Mouse (Mus musculus): ENCODE data around the gene Nucb2.
A peak's percentile ranks its signal among the peaks of the same experiment; 100 is the strongest.

Nucb2 gene

DNA sequence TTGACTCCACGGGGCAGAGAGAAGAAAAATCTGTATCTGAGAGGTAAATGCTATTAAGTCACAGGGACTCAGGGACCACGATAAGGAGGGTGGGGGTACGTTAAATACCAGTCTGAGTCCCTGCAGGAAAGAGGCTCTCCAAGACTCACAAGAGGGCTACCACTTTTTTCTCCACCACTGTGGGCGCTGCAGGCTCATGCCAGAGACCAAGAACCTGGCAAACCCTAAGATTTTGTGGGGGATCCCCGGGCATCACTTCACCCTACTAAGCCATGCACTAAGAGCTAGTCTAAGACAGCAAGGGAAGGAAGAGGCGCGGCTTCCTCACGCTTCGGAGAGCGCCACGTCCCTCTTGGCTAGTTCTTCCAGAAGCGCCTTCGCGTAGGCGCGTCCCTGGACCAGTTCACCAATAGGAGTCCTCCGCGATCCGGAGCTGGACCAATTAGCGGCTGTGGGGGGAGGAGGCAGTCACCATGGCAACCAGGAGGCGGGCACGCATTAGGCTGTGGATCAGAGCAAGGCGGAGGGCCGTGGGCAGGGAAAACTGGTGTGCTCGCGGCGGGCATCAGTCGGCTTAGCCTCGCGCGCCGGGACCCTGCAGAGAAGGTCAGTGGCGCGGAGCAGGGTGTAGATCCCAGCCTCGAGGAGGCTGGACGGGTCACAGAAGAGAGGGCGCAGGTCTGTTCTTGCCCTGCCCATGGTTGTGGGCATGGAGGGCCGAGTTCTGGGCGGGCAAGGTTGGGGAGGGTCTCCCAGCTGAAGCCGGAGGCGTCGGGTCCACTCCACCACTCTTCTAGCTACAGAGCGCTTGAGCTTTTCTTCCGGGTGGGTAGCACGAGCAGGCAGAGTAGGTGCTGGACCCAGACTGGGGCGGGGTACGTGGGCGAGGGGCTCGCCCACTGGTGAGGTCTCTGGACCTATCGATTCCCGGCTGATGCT, at the start of gene Nucb2:
Nucb2 (plus strand) TSS at position 491 of the 939 bp plus-strand sequence.
- DNase-seq (ENCODE audit: extremely low spot score, low read depth, low spot score) = peak; percentile 88

DNA sequence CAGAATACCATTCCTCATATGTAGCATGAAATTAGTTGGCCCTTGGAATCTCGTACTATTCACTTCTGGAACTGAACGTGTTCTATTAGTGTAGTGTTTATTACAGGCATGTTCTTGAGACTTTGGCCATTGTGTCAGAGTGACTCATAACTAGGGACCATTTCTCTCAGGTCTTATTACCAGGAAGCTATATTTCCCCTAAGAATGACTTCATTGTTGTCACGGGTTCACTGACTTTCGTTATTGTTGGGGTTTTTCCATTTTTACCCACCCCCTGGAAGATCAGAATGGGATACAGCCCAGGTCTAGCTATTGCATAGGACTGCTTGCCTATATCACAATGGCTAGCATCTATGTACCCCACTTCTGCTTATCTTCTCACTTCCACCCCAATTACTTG, 47.2 kb upstream of the Nucb2 start:
- DNase-seq (ENCODE audit: extremely low spot score, low read depth, low spot score) = no peak

DNA sequence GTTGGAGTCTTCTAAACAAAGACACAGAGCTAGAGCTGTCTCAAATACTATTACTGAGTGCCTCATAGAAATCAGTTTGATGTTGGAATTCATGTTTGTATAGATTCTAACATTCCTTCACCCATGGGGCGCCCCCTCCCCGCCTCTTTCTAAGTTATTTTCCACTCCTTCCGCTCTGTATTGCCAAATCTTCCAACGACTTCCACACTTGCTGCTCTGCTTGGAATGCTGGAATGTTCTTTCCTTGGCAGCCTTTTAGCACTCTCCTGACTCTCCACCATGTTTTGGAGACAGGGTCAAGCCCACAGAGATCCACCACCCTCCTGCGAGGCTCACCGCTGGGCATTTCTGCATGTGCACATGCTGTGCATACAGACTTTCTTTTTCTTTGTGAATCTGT, 46.8 kb upstream of the Nucb2 start:
- DNase-seq (ENCODE audit: extremely low spot score, low read depth, low spot score) = no peak

DNA sequence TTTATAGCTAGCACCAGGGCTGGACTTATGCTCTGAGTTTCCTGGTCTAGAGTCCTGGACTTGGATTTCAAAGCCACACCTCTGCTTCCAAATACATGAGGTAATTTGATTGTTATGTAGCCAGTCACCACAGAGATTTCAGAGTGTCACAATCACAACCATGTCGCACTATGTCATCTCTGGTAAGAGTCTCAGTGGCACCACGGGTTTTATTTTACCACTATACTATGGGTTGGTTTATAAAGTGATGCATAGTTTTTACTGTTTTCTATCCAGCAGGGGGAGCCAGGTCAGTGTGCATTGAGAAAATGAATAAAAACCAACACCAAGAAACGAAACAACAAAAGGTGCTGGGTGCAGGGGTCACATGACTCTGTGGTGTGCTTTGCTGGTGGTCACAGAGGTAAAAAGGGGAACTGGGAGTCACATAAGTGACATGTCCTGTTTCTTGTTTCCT, 45.2 kb upstream of the Nucb2 start:
- DNase-seq (ENCODE audit: extremely low spot score, low read depth, low spot score) = no peak

DNA sequence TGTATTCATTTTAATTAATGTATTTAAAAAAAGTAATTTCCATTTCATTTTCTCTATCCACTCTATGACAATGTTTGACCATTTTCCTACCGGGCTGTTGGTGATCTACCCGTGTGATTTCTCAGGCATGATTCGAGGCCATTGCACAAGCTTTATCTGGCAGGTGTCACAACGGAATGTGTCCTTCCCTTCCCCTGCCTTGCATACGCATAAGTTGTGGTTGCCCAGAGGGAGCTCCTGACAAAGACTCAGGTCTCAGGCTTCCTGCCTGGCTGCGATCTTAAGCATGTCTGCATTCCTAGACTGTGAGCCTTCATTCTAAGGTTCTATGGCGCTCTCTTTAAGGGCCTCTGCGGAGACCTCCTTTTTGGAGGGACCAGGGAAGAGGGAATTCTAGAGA, 42.1 kb upstream of the Nucb2 start:
- DNase-seq (ENCODE audit: extremely low spot score, low read depth, low spot score) = no peak

DNA sequence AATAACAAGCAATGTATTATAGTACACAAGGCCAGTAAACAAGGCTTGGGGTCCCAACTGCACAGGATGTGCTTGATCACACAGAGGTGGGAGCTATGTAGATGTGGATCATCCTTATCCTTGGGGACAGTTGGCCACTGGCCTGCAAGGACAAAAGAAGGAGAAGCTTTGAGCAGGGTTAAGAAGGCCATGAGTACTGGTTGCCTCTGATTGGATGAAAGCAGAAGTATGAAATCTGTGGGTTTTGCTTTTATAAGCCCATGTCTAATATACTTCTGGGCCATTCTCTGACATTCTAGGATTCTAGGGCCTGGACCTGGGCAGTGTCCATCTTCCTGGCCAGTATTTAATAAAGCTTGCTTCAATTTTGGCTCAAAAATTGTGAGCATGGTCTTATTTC, 28.3 kb upstream of the Nucb2 start:
- DNase-seq (ENCODE audit: extremely low spot score, low read depth, low spot score) = no peak

DNA sequence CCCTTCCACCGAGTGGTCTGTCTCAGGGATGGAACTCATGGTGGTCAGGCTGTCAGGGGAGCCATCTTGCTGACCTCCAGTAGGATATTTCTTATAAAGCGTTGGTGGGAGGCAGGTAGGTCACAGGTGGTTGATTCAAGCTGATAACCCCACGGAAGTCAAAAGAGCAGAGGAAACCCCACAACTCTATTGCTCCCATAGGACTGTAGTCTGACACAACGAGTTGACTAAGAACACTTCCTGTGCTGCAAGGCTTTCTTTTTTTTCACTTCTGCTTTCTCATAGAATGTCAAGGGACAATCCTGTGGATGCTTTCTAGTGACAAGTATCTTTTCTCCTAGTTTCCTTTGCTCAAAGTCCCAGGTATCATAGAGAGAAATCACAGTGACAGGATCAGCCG, 27.9 kb upstream of the Nucb2 start:
- no peak for DNase-seq (ENCODE audit: extremely low spot score, low read depth, low spot score)

DNA sequence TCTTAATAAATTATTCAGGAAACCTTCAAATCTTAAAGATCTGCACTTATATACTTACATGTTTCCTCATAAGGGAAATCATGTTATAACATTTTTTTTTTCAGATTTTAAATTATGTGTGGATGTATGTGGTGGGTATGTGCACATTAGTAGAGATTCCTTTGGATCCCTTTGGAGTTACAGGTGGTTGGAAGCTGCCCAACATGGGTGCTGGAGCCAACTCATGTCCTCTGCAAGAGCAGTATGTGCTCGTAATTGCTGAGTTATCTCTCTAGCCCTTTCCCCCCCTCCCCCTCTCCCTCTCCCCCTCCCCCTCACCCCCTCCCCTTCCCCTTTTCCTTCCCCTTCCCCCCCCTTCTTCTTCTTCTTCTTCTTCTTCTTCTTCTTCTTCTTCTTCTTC, 21.1 kb upstream of the Nucb2 start:
- no peak for DNase-seq (ENCODE audit: extremely low spot score, low read depth, low spot score)

DNA sequence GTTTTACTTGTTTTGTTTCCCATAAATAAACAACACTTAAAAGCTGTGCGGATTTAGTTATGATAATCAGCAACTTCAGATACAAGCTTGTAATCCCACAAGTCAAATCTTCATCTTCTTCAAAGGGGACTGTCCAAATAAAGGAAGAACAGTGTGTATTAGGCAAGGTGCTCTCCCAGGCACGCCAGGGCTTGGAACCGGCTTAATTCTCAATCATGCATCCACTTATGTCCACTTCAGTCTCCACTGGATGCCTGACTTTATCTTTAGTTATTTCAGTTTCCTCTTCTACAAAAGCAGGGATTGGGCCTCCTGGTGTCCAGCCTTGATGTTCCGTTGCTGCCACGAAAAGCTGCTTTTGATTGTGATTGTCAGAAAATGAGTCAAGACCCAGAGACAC, 20.4 kb upstream of the Nucb2 start:
- DNase-seq (ENCODE audit: extremely low spot score, low read depth, low spot score) = no peak

DNA sequence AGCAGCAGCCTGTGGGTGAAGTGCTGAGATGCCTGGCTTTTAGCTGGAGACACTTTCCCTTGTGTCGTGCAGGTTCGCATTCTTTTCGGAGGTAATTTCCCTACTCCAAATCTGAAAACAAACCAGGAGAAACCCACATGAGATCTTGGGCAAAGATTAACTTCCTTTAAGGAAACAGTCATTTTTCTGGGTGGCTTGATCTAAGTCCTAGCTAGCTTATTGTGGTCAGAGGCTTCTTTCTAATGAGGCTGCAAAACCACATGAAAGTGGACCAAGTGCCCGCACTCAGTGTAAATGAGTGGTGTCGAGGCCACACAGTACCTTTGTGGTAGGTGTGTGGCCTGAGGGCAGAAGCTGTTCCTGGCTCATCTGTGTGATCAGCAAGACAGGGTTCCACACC, 20.0 kb upstream of the Nucb2 start:
- DNase-seq (ENCODE audit: extremely low spot score, low read depth, low spot score) = no peak

DNA sequence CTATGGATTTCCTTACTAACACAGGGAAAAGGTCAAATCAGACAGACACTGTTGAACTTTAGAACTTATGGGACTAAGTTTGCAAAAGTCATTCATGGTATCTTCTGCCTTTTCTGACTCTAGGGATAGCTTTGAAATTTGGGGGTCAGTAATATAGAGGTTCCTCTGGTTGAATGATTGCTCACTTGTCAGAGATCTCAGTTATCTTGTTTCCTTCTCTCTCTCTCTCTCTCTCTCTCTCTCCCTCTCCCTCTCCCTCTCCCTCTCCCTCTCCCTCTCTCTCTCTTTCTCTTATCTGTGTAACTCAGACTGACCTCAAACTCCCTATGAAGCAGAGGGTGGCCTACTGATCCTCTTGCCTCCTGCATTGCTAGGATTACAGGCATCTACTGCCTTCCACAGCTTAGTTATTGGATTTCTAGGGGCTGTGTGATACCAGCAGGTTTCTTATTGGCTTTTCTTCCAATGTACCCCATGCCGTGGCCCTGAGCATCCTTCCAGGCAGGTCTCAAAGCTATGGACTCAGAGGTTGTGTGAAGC, 19.0 kb upstream of the Nucb2 start:
- no peak for DNase-seq (ENCODE audit: extremely low spot score, low read depth, low spot score)

DNA sequence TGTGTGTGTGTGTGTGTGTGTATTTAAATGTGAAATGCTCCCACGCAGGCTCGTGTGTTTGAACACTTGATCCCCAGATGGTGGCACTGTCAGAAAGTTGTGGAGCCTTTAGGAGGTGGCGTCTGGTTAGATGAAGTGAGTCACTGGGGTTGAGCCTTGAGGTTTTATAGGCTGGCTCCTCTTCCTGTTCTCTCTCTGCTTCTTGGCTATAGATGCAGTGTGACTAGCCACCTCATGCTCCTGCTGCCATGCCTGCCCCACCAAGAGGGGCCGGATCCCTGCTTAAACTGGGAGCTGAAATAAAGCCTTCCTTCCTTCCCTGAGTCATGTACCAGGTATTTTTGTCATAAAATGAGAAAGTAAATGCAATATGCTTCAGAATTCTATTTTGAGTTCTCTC, 13.1 kb upstream of the Nucb2 start:
- DNase-seq (ENCODE audit: extremely low spot score, low read depth, low spot score) = no peak

DNA sequence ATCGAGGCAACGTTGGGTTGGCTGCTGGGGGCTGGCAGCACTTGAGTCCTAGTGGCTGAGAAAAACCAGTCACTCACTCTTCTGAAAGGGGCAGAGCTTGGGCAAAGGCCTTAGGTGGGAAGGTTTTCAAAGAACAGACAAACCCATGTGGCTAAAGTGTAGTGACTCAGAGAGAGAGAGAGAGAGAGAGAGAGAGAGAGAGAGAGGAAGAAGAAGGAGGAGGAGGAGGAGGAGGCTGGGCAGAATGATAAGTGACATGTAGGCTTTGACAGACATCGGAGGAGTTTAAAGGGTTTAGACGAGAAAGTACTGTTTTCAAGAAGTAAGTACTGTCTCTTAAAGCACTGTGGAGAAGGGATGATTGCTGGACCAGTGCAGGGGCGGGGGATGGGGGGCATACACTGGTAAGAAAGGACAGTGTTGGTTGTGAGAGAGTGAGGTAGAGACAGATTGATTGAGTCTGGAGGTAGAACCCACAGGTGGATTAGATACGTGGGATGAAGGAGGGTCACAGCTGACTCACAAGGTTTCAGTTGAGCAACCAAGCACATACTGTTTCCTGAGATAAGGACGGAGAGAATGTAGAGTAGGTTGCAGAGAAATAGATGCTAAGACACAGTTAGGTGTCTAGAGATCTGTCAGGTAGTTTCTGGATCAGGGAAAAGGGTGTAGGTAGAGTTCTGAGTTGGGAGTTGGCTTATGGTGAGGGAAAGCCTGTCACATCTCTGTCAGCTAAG, 10.7 kb upstream of the Nucb2 start:
- DNase-seq (ENCODE audit: extremely low spot score, low read depth, low spot score) = no peak

DNA sequence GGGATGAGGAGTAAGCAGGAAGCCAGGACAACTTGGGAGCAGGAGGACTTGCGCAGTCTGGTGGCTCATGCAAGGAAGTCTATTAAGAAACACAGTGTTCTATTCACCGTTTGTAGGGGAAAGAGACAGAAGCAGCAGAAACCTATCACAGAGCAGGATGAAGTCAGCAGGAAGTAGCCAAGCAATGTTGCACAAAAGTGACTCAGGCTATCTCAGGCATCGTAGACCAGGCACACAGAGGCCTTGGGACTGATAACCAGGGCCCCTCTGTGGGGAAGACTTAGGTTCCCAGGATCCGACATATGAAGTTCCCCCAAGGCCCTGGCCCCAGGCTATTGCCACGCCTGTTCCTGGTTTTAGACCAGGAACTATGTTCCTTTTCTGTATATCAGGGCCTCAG, 9.6 kb upstream of the Nucb2 start:
- DNase-seq (ENCODE audit: extremely low spot score, low read depth, low spot score) = no peak

DNA sequence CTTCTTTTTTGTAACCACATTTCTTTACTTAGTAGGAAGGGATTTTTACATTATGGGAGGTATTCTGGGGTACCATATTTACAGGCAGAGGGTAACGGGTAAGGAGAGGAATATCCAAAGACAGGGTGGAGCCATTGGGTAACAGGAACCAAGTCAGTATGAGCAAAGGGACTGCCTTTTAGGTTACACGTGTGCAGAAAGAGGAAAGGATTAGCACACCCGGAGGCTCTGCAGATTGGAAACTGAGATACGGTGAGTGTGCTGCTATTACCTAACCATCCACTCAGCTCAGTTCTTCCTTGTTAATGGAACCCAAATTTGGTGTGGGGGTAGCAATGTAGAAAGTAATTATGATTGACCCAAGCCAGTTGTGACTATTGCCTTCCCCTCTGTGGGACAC, 7.4 kb upstream of the Nucb2 start:
- DNase-seq (ENCODE audit: extremely low spot score, low read depth, low spot score) = no peak

DNA sequence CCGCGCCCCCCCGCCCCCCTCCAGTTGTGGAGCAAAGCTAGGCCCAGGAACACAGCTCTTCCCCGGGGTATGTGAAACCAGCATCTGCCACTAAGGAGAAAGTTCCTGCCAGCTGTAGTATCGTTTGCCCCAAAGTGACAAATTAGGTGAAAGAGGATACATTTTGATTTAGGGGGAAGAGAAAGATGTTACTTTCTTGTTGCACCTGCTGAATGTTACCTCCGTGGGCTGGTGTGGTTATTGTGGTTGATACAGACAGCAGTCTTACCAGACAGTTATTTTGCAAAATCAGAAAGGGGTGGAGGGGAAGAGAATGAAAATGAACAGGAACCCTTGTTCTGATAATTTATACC, 625 bp downstream of the Nucb2 start:
- DNase-seq (ENCODE audit: extremely low spot score, low read depth, low spot score) = no peak

DNA sequence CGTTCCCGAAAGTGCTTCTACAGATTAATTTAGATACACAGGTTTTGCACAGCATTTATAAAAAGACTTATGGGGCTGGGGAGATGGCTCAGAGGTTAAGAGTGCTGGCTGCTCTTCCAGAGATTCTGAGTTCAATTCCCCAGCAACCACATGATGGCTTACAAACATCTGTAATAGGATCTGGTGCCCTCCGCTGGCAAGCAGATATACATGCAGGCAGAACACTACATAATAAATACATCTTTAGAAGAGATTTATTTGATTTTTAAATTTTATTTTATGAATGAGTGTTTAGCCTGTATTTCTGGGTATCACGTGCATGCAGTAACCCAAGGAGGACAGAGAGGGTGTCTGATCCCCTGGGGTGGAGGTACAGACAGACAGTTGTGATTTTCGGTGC, 9.9 kb downstream of the Nucb2 start:
- DNase-seq (ENCODE audit: extremely low spot score, low read depth, low spot score) = no peak

DNA sequence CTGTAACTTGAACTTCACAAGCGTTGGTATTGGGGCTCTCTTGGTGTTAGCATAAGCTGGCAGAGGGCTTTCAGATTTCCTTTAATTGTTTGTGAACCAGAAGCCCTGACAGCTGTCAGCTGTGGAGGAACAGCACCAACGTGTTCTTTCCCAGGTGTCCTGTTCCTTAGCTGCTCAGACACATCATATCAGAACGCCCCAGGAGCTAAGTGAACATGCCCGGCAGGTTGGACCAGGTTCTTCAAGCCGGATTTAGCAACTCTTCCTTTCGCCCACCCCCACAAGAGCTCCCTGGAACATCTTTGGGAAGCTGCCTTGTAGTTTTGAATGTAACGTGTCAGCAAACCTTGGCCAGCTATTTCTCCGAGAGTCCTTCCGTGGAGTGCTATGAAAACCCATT, 10.4 kb downstream of the Nucb2 start:
- no peak for DNase-seq (ENCODE audit: extremely low spot score, low read depth, low spot score)

DNA sequence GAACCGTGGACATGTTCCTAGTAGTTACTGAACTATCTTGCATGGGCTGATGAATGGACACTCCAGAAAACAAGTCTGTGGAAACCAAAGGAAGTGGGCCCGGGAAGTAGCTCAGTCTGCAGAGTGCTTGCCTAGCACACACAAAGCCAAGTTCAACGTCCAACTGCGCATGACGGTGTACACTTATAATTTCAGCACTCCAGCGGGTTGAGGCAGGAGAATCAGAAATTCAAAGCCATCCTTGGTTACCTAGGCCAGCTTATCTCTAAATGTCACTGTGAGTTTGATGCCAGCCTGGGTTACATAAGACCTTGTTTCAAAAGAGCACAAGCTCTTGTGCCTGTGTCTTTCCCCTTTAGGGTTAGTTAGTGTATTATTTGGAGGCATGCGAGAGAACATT, 10.9 kb downstream of the Nucb2 start:
- no peak for DNase-seq (ENCODE audit: extremely low spot score, low read depth, low spot score)

DNA sequence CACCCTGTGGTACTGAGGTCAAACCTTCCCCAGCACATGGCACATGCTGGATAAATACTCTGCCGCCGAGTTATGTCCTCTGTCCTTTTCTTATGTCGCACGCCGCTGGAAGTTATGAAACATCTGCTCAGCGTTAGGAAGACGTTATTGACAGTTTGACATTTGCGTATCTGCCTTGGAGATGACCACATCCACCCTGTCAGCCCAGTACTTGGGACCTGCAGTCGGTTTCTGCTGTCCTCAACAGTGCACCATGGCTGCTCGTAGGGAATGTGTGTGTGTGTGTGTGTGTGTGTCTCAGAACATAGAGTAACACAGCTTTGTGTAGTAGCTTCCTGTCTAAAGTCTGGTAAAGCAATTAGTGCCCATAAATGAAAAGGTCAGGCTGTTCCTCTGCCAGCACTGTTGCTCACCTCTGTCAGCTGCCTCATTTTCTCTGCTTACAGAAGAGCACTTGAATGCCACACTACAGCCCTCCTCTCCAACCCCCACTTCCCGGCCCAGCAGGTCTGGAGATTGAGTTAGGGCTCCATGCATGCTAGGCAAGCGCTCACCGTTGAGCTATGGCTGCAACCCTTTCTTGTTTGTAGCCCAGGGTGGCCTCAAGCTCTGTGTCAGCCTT, 11.5 kb downstream of the Nucb2 start:
- DNase-seq (ENCODE audit: extremely low spot score, low read depth, low spot score) = no peak

DNA sequence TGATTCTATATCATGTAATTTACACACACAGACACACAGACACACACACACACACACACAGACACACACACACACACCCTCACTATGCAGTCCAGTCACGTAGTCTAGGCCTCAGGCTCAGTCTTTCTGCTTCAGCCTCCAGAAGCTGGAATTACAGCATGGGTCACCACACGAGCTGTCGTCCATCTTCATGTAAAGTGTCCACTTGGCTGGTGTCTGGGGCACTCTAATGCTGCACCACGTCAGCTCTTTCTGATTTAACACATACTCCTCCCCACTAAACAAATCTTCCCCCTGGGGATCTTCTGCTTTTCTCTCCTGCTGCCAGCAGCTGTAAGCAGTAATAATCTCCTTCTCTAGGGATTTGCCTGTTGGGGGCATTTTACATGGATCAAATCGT, 13.1 kb downstream of the Nucb2 start:
- no peak for DNase-seq (ENCODE audit: extremely low spot score, low read depth, low spot score)

DNA sequence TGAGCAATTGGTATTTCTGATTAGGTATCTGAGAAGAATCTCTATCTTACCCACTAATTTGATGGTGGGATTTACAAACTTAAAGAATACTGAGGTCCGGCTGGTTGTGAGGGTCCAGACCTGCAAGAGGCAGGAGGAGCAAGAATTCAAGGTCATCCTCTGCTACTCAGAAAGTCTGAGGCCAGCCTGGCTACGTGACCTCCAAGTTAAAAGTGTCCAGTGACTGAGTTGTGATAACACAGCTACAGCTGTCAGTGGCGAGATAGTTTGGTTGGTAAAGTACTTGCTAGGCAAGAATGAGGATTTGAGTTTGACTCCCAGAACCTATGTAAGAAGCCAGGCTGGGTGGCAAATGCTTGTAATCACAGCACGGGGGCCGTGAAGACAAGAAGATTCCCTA, 14.0 kb downstream of the Nucb2 start:
- no peak for DNase-seq (ENCODE audit: extremely low spot score, low read depth, low spot score)

Data from hindlimb bud, embryonic 11.5 days (tissue).